Mouse (Mus musculus): ENCODE results near the gene Slc7a6os. TPM values are rescaled to one million over a fixed set of nuclear protein-coding genes. Genes with fewer than 3 reads are reported as not detected.

The Slc7a6os gene
- polyA plus RNA-seq, 1 experiment = 1.2 TPM

- no peaks in the 10 kb centered on the region for H3K9me3 ChIP-seq (ENCODE audit: control insufficient read depth, low read length)
- H3K36me3 ChIP-seq (ENCODE audit: control insufficient read depth) = no peaks in the 10 kb centered on the region
- TF ChIP-seq GATA1 (IDR thresholded peaks at IDR 0.05; ENCODE audit: low read length) (no peak), TAL1 (IDR thresholded peaks at IDR 0.05; ENCODE audit: low read length) (no peak)
- H3K4me3 ChIP-seq (replicated peaks) = no peak overlapping the region
- peaks cover 8% of the 10 kb centered on the region for H3K4me1 ChIP-seq (ENCODE audit: control insufficient read depth)
- peaks cover 3% of the 10 kb centered on the region; the same call in 1 of the 2 replicates for H3K27me3 ChIP-seq (ENCODE audit: control insufficient read depth)
These were observed 24.3 kb downstream of the Slc7a6os start for GRCm38 (mm10) chr8:106186394-106186793.

DNA sequence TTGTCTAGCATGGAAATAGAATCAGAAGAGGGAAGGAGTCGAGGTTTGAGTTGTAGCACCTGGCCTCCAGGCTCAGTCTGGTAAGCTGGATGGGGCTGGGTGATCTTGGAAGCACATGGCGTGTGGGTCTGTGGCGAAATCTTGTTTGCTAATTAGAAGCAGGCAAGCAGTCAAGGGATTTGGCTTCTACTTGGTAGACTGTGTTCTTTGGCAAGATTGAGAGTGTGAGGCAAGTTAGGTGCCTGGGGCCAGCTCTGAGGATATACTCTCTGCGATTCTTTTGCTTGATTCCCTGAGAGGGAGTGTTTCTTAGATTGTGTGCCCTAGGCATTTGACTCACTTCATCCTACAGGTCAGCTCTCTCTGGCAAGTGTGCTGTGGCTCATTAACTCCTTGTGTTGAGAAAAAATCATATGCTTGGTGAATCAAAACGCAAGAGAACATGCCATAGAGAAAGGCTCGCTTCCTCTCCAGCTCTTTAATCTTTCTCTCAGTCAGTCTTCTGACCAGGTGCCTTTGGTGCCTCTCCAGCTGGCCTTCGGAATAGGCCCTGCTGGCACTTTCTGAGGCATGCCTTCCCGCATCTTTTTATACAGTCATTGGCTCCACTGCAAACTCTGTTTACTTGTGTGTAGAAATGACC lies 25.0 kb downstream of the Slc7a6os start:
- TF ChIP-seq GATA1 (IDR thresholded peaks at IDR 0.05; ENCODE audit: low read length) = no peak
- TF ChIP-seq TAL1 (IDR thresholded peaks at IDR 0.05; ENCODE audit: low read length) = no peak
- Histone ChIP-seq H3K9me3 (ENCODE audit: control insufficient read depth, low read length) (no peaks in the 10 kb centered on the region), H3K36me3 (ENCODE audit: control insufficient read depth) (no peaks in the 10 kb centered on the region)

GRCm38 (mm10) chr8:106178428-106178827 lies 32.3 kb downstream of the Slc7a6os start:
- Histone ChIP-seq H3K27me3 (ENCODE audit: control insufficient read depth) (no peaks in the 10 kb centered on the region), H3K36me3 (ENCODE audit: control insufficient read depth) (no peaks in the 10 kb centered on the region), H3K4me3 (replicated peaks) (no peak overlapping the region), H3K4me1 (ENCODE audit: control insufficient read depth) (peaks cover 3% of the 10 kb centered on the region), H3K9me3 (ENCODE audit: control insufficient read depth, low read length) (no peaks in the 10 kb centered on the region)
- no peak for TF ChIP-seq GATA1 (IDR thresholded peaks at IDR 0.05; ENCODE audit: low read length)
- TF ChIP-seq TAL1 (IDR thresholded peaks at IDR 0.05; ENCODE audit: low read length) = no peak

More for the DNA sequence above, 25.0 kb downstream of the Slc7a6os start:
- Histone ChIP-seq H3K27me3 (ENCODE audit: control insufficient read depth) (peaks cover 3% of the 10 kb centered on the region; the same call in 1 of the 2 replicates), H3K4me3 (replicated peaks) (no peak overlapping the region), H3K4me1 (ENCODE audit: control insufficient read depth) (peaks cover 7% of the 10 kb centered on the region)

DNA sequence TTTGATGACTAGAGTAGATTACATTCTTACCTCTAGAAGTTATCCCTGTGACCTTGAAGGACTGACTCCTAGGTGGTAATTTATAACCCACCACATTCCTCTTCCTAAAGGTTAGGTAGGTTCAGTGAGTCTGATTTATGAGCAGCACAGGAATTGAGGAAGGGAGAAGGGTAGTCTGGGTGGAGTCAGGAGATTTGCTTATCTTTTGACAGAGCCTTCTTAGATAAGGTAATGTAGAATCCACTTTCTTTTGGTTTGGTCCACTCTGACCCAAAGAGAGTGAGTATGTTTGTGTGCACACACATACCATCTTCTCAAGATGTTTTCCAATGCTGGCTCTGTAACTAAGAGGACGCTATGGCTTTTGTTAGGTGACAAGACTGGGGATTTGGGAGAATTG lies 33.1 kb downstream of the Slc7a6os start:
- peaks cover 3% of the 10 kb centered on the region for H3K4me1 ChIP-seq (ENCODE audit: control insufficient read depth)
- TF ChIP-seq TAL1 (IDR thresholded peaks at IDR 0.05; ENCODE audit: low read length) = no peak
- TF ChIP-seq GATA1 (IDR thresholded peaks at IDR 0.05; ENCODE audit: low read length) = no peak
- H3K4me3 ChIP-seq (replicated peaks) = no peak overlapping the region
- H3K36me3 ChIP-seq (ENCODE audit: control insufficient read depth) = no peaks in the 10 kb centered on the region
- H3K27me3 ChIP-seq (ENCODE audit: control insufficient read depth) = no peaks in the 10 kb centered on the region
- no peaks in the 10 kb centered on the region for H3K9me3 ChIP-seq (ENCODE audit: control insufficient read depth, low read length)

GRCm38 (mm10) chr8:106176891-106177290 lies 33.8 kb downstream of the Slc7a6os start:
- no peaks in the 10 kb centered on the region for H3K27me3 ChIP-seq (ENCODE audit: control insufficient read depth)
- peaks cover 3% of the 10 kb centered on the region for H3K4me1 ChIP-seq (ENCODE audit: control insufficient read depth)
- H3K4me3 ChIP-seq (replicated peaks) = no peak overlapping the region
- no peaks in the 10 kb centered on the region for H3K9me3 ChIP-seq (ENCODE audit: control insufficient read depth, low read length)
- no peaks in the 10 kb centered on the region for H3K36me3 ChIP-seq (ENCODE audit: control insufficient read depth)
- TF ChIP-seq TAL1 (IDR thresholded peaks at IDR 0.05; ENCODE audit: low read length) (no peak), GATA1 (IDR thresholded peaks at IDR 0.05; ENCODE audit: low read length) (no peak)

DNA sequence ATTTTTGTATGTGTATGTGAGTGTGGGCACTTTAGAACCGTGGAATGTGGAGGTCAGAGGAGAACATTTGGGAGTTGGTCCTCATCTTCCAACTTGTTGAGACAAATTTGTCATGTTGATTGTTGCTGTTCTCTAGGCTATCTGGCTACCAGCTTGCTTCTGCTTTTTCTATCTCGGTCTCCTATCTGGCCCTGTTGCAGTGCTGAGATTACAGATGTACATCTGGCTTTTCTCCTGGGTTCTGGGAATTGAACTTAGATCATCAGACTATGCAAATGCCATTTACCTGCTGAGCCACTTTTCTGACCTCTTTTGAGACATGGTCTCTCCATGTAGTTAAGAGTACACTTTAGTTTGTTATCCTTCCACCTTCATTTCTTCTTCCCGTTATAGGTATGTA lies 37.2 kb downstream of the Slc7a6os start:
- H3K4me1 ChIP-seq (ENCODE audit: control insufficient read depth) = peaks cover 19% of the 10 kb centered on the region
- no peak overlapping the region for H3K4me3 ChIP-seq (replicated peaks)
- H3K27me3 ChIP-seq (ENCODE audit: control insufficient read depth) = peaks cover 16% of the 10 kb centered on the region
- no peaks in the 10 kb centered on the region for H3K9me3 ChIP-seq (ENCODE audit: control insufficient read depth, low read length)
- TF ChIP-seq TAL1 (IDR thresholded peaks at IDR 0.05; ENCODE audit: low read length) = no peak
- H3K36me3 ChIP-seq (ENCODE audit: control insufficient read depth) = no peaks in the 10 kb centered on the region

DNA sequence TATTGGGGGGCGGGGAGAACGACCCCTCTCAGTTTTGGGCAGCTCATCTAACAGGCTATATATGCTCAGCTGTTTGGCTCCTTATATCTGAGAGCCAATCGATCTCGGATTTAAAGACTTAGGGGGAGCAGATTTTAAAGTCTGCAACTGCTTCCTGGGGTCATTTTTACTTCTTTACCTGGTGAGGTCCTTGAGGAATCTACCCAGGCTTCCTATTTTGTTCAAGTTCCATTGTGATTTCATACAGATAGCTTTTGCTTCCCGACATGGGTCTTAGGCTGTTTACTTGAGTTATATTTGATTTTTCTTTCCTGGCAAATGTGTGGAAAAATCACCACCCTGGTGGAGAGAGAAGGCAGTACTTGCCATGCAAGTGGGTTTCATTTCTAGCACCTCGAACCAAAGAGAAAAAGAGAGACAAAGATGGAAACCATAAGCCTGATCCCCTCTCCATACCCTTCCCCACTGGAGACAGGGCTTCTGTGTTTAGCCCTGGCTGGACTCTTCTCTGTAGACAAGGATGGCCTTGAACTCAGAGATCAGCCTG lies 40.7 kb downstream of the Slc7a6os start:
- TF ChIP-seq GATA1 (IDR thresholded peaks at IDR 0.05; ENCODE audit: low read length) = no peak
- peaks cover 22% of the 10 kb centered on the region for H3K4me1 ChIP-seq (ENCODE audit: control insufficient read depth)
- H3K36me3 ChIP-seq (ENCODE audit: control insufficient read depth) = no peaks in the 10 kb centered on the region
- H3K27me3 ChIP-seq (ENCODE audit: control insufficient read depth) = peaks cover 36% of the 10 kb centered on the region
- peak overlapping the region; percentile 82 for H3K4me3 ChIP-seq (replicated peaks)
- no peaks in the 10 kb centered on the region for H3K9me3 ChIP-seq (ENCODE audit: control insufficient read depth, low read length)

DNA sequence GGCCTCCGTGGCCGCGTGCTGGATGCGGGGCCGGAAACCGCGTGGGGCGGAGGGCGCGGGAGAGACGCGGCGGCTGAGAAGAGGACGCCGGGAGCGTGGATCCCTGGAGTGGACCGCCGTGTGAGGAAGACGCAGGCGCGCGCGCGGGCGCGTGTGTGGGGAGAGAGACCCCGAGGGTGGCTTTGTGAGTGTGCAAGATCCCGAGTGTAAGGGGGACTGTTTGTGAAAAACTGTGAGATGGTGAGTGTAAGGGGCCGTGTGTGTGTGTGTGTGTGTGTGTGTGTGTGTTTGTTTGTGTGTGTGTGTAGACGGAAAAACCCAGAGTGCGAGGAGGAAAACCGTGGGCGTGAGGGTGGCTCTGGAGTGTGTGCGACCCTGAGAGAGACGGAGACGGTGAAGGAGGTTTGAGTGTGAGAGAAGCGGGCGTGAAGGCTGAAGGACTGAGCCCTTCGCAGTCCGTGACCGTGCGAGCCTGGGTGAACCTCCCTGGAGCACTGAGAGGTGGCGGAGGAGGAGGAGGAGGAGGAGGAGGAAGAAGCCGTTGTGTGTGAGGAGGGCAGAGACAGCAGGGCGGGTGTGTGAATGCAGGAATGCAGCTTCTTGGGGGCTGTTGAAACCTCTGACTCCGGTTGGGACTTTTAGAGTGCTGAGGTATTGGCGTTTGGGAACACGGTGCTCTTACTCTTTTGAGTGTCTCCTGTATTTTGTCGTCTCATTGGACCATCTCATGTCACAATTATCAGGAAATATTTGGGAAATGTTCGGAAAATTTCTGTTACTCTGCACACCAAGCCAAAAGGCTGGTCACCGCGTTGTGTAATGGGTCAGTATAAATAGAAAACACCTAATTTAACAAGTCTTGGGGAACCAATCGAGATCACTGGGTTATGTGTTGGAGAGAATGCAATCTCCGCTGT lies 41.5 kb downstream of the Slc7a6os start:
- TF ChIP-seq GATA1 (IDR thresholded peaks at IDR 0.05; ENCODE audit: low read length) (no peak), TAL1 (IDR thresholded peaks at IDR 0.05; ENCODE audit: low read length) (no peak)
- no peaks in the 10 kb centered on the region for H3K9me3 ChIP-seq (ENCODE audit: control insufficient read depth, low read length)
- peaks cover 36% of the 10 kb centered on the region for H3K27me3 ChIP-seq (ENCODE audit: control insufficient read depth)
- peak overlapping the region; percentile 82 for H3K4me3 ChIP-seq (replicated peaks)
- H3K36me3 ChIP-seq (ENCODE audit: control insufficient read depth) = no peaks in the 10 kb centered on the region
- H3K4me1 ChIP-seq (ENCODE audit: control insufficient read depth) = peaks cover 22% of the 10 kb centered on the region

DNA sequence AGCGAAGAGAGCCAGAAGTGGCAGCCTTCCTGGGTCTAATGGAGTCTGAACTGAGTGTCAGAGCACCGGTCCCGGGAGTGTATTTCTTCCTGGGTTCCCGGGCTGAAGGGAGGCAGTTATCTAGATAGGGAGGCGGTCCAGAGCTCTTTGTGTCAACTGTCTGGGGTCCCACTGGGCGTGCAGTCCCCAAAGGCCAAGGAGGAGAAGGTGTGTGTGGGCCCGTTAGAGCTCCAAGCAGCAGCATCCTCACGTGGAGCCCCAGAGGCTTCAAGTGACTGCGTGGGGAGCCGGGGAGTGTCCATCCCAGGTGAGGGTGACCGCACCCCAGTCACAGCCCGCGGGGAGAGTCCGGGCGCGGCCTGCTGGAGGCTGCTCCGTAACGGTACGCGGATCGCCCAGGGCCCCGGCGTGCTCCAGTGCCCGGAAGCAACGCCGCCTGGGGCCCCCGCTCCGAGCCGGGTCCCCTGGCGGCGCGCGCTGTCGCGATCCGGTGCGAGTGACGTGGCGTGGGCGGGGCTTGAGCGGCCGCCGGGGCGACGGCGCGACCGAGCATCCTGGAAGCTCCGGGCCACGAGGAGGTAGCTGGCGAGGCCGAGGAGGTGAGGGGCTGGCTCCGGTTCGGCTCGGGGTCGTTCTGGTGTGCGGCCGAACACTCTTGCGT lies 42.2 kb downstream of the Slc7a6os start, which contains the start of gene Slc7a6:
Gene Slc7a6, plus strand, starts transcription at position 502 of the 661 bp plus-strand sequence.
- Histone ChIP-seq H3K9me3 (ENCODE audit: control insufficient read depth, low read length) (no peaks in the 10 kb centered on the region), H3K4me3 (replicated peaks) (peak within 1 kb of the TSS; percentile 82), H3K27me3 (ENCODE audit: control insufficient read depth) (peaks cover 36% of the 10 kb centered on the region), H3K4me1 (ENCODE audit: control insufficient read depth) (peaks cover 22% of the 10 kb centered on the region), H3K36me3 (ENCODE audit: control insufficient read depth) (peaks cover 3% of the 10 kb centered on the region)
- no peak for TF ChIP-seq TAL1 (IDR thresholded peaks at IDR 0.05; ENCODE audit: low read length)
- no peak for TF ChIP-seq GATA1 (IDR thresholded peaks at IDR 0.05; ENCODE audit: low read length)

Measured in erythroblast, embryonic 14.5 days (primary cell).